Mouse (Mus musculus): ENCODE results near the gene Gm128. TPM values are rescaled to one million over a fixed set of nuclear protein-coding genes. Genes with fewer than 3 reads are reported as not detected.
A peak's percentile ranks its signal among the peaks of the same experiment; 100 is the strongest.

Gm128 gene
- total and polyA plus RNA-seq, 3 experiments: 0.08 to 0.18 TPM; not detected in 1

DNA sequence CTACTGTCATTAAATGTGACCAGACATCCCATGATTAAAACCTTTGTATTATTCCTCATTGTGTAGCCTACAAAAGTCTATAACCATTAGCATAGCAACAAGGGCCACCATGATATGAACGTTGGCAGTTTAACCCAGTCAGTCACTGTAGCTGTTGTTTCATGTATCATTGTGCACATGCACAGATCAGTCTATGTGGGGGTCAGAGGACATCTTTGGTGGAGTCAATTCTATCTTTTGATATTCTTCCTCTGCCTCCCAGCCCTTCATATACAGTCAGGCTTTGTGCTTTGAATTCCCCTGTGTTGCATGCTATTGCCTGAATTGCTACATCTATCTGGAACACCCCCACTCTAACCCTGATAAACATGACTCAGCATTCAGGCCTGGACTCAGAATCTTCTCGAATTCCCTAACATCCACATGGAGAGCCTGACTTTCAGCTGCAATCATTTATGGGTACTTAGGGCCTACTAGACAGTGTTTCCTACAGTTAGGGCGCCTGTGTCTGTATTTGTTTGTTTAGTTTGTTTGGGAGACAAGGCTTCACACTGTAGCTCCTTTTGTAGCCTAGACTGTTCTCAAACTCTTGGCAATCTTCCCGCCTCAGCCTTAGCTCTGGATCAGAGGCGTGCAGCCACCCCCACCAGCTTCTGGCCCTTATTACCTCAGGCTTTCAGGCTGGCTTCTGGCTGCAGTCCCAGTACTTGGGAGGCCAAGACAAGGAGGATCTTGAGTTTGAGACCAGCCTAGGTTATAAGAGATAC is 5.2 kb upstream of the Gm128 start (continued):
- TF ChIP-seq NRF1 (IDR thresholded peaks at IDR 0.05; ENCODE audit: insufficient read depth, low read depth, low read length, poor library complexity, severe bottlenecking) (no peak; the same call in 1 of the 2 replicates), ZMIZ1 (IDR thresholded peaks at IDR 0.05; ENCODE audit: low read depth, low read length) (no peak), ETS1 (IDR thresholded peaks at IDR 0.05; ENCODE audit: low read depth, low read length) (peak; percentile 89), KAT2A (conservative IDR thresholded peaks at IDR 0.05; ENCODE audit: low read depth, low read length) (no peak), HCFC1 (IDR thresholded peaks at IDR 0.05; ENCODE audit: low read depth, low read length) (peak; percentile 14), ZNF384 (IDR thresholded peaks at IDR 0.05; ENCODE audit: low read depth, low read length) (no peak), EP300 (IDR thresholded peaks at IDR 0.05; ENCODE audit: low read depth in 1 of 2, low read length in 2 of 2) (peak; percentile 73 to 75; a peak in 2 of 4 replicates), NELFE (IDR thresholded peaks at IDR 0.05; ENCODE audit: low read depth, low read length) (no peak), TBP (IDR thresholded peaks at IDR 0.05; ENCODE audit: low read depth, low read length) (peak; percentile 97), POLR2AphosphoS5 (IDR thresholded peaks at IDR 0.05; ENCODE audit: borderline replicate concordance, low read depth, low read length) (no peak), ELF1 (IDR thresholded peaks at IDR 0.05; ENCODE audit: low read depth, low read length) (no peak), POLR2AphosphoS2 (IDR thresholded peaks at IDR 0.05; ENCODE audit: low read length) (peak; percentile 80), MAX (IDR thresholded peaks at IDR 0.05; ENCODE audit: low read length) (peak; percentile 54; the same call in 1 of the 2 replicates), BHLHE40 (IDR thresholded peaks at IDR 0.05; ENCODE audit: borderline replicate concordance, low read depth, low read length) (peak; percentile 41), TCF12 (IDR thresholded peaks at IDR 0.05; ENCODE audit: low read depth, low read length) (peak; percentile 74), USF2 (IDR thresholded peaks at IDR 0.05; ENCODE audit: borderline replicate concordance in 1 of 2, insufficient read depth in 1 of 2, low read depth in 1 of 2, low read length in 2 of 2) (no peak), SIN3A (IDR thresholded peaks at IDR 0.05; ENCODE audit: low read length) (peak; percentile 75), ZKSCAN1 (IDR thresholded peaks at IDR 0.05; ENCODE audit: low read depth, low read length) (no peak), CTCF (IDR thresholded peaks at IDR 0.05 in 2 of 3, conservative IDR thresholded peaks at IDR 0.05 in 1 of 3; ENCODE audit: control insufficient read depth in 1 of 3, insufficient read depth in 1 of 3, low read depth in 2 of 3, low read length in 3 of 3, poor library complexity in 1 of 3, severe bottlenecking in 1 of 3) (no peak), MXI1 (IDR thresholded peaks at IDR 0.05; ENCODE audit: low read depth, low read length) (peak; percentile 88; the same call in 1 of the 2 replicates), MYB (IDR thresholded peaks at IDR 0.05; ENCODE audit: low read depth, low read length) (peak; percentile 52)

DNA sequence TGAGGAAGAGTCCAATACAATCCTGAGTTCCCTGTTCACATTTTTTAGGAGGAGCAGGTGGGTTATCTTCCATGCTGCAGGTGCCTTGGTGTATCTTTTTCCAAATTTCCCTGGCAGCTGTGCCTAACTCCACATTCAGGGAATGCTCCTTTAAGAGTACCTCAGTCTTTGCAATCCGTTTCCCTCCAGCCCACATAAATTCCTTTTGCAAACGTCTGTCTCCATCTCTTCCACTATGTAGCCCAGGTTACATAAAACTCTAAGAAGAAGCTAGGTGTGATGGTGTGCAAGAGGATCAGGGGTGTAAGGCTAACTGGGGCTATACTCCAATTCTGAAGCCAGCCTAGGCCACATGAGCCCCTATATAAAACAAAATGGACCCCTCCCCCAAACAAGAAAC is 1.7 kb upstream of the Gm128 start:
- Histone ChIP-seq H3K4me1 (ENCODE audit: control insufficient read depth in 1 of 2, insufficient read depth in 2 of 2, low read length in 2 of 2) (peaks cover 21 to 24% of the 10 kb centered on the region in 2 experiments), H3K27me3 (ENCODE audit: control insufficient read depth in 1 of 2, insufficient read depth in 2 of 2, low read length in 2 of 2) (no peaks in the 10 kb centered on the region), H3K4me3 (ENCODE audit: control insufficient read depth in 1 of 2, insufficient read depth in 1 of 2, low read depth in 2 of 2, low read length in 2 of 2) (no peak overlapping the region), H3K36me3 (ENCODE audit: control insufficient read depth in 1 of 2, insufficient read depth in 2 of 2, low read length in 2 of 2) (peaks cover 0 to 19% of the 10 kb centered on the region in 2 experiments; a peak in 2 of 4 replicates), H3K9me3 (replicated peaks; ENCODE audit: insufficient read depth, low read length) (no peaks in the 10 kb centered on the region), H3K27ac (ENCODE audit: control insufficient read depth, low read depth, low read length) (no peak overlapping the region), H3K79me2 (ENCODE audit: control insufficient read depth, insufficient read depth, low read length, poor library complexity) (no peaks in the 10 kb centered on the region), H3K9ac (ENCODE audit: control insufficient read depth, low read depth, low read length, poor library complexity, severe bottlenecking) (no peak overlapping the region)
- no peak for DNase-seq (ENCODE audit: low read depth, low spot score)
- TF ChIP-seq EP300 (IDR thresholded peaks at IDR 0.05; ENCODE audit: low read depth in 1 of 2, low read length in 2 of 2) (no peak), GATA1 (IDR thresholded peaks at IDR 0.05; ENCODE audit: low read depth, low read length) (no peak), NELFE (IDR thresholded peaks at IDR 0.05; ENCODE audit: low read depth, low read length) (no peak), POLR2A (IDR thresholded peaks at IDR 0.05; ENCODE audit: control insufficient read depth in 1 of 2, insufficient read depth in 1 of 2, low read depth in 1 of 2, low read length in 2 of 2, poor library complexity in 1 of 2) (no peak), MYB (IDR thresholded peaks at IDR 0.05; ENCODE audit: low read depth, low read length) (no peak), KAT2A (conservative IDR thresholded peaks at IDR 0.05; ENCODE audit: low read depth, low read length) (no peak), MYC (IDR thresholded peaks at IDR 0.05; ENCODE audit: low read depth, low read length) (no peak), NRF1 (IDR thresholded peaks at IDR 0.05; ENCODE audit: insufficient read depth, low read depth, low read length, poor library complexity, severe bottlenecking) (no peak), ZKSCAN1 (IDR thresholded peaks at IDR 0.05; ENCODE audit: low read depth, low read length) (no peak), E2F4 (IDR thresholded peaks at IDR 0.05; ENCODE audit: borderline replicate concordance, low read depth, low read length) (no peak), BHLHE40 (IDR thresholded peaks at IDR 0.05; ENCODE audit: borderline replicate concordance, low read depth, low read length) (no peak), TAL1 (IDR thresholded peaks at IDR 0.05; ENCODE audit: low read length) (no peak), CHD2 (IDR thresholded peaks at IDR 0.05; ENCODE audit: low read length) (no peak), MAZ (IDR thresholded peaks at IDR 0.05; ENCODE audit: low read depth, low read length) (no peak), CTCF (IDR thresholded peaks at IDR 0.05 in 2 of 3, conservative IDR thresholded peaks at IDR 0.05 in 1 of 3; ENCODE audit: control insufficient read depth in 1 of 3, insufficient read depth in 1 of 3, low read depth in 2 of 3, low read length in 3 of 3, poor library complexity in 1 of 3, severe bottlenecking in 1 of 3) (no peak), ZNF384 (IDR thresholded peaks at IDR 0.05; ENCODE audit: low read depth, low read length) (no peak), MXI1 (IDR thresholded peaks at IDR 0.05; ENCODE audit: low read depth, low read length) (no peak)
